Mouse (Mus musculus) heart, embryonic 13.5 days (tissue): ENCODE data around the gene Irf2bpl. TPM values are rescaled to one million over a fixed set of nuclear protein-coding genes. Genes with fewer than 3 reads are reported as not detected.

Experiments
- ATAC-seq: fragments of 200-750 bp; cut with Nextera tagmentation; 2 replicates; pipeline ENCODE4 v1.8.0; 2017; ENCODE audit warnings: moderate TSS enrichment; ENCODE audit not compliant: insufficient number of reproducible peaks, low FRiP score, low TSS enrichment; ENCODE audit errors: extremely low read depth
- H3K27ac ChIP-seq: fragments of 300-500 bp; sonication (generic); replicated peaks from 2 replicates; pipeline ENCODE4 v1.5.1; 2015; ENCODE audit warnings: moderate library complexity, mild to moderate bottlenecking, inconsistent platforms
- H3K27me3 ChIP-seq: fragments of 300-500 bp; sonication (generic); replicated peaks from 2 replicates; pipeline ENCODE4 v1.6.1; 2015; ENCODE audit warnings: mild to moderate bottlenecking, inconsistent platforms
- H3K36me3 ChIP-seq: fragments of 300-500 bp; sonication (generic); 2 replicates; pipeline ENCODE4 v1.6.1; 2015; ENCODE audit warnings: mild to moderate bottlenecking, inconsistent platforms
- H3K4me1 ChIP-seq: fragments of 300-500 bp; sonication (generic); 2 replicates; pipeline ENCODE4 v1.6.1; 2015; ENCODE audit warnings: inconsistent platforms
- H3K4me2 ChIP-seq: fragments of 300-500 bp; sonication (generic); 2 replicates; pipeline ENCODE4 v1.6.1; 2015; ENCODE audit warnings: inconsistent platforms, mild to moderate bottlenecking, moderate library complexity
- H3K4me3 ChIP-seq: fragments of 300-500 bp; sonication (generic); 2 replicates; pipeline ENCODE4 v1.5.1; 2015; ENCODE audit warnings: moderate library complexity, mild to moderate bottlenecking, inconsistent platforms
- H3K9ac ChIP-seq: fragments of 300-500 bp; sonication (generic); 2 replicates; pipeline ENCODE4 v1.6.1; 2015; ENCODE audit warnings: inconsistent platforms, mild to moderate bottlenecking, moderate library complexity
- H3K9me3 ChIP-seq: fragments of 300-500 bp; sonication (generic); 2 replicates; pipeline ENCODE4 v1.6.1; 2016; ENCODE audit warnings: inconsistent platforms
- WGBS: fragments of 180-500 bp; shearing (Covaris S2); methylation state at CpG from one replicate; pipeline ENCODE4 v1.1.7; 2015; ENCODE audit warnings: mixed read lengths; 5-methylcytosine and 5-hydroxymethylcytosine counted together
- polyA plus RNA-seq: library from polyadenylated mRNA; unstranded; fragments of >200 nt; fragmentation: Nextera tagmentation; extraction: Ambion mirVana; gene quantifications from 2 replicates; pipeline ENCODE4 v1.2.1, GENCODE M21; 2015

The Irf2bpl gene
- polyA plus RNA-seq, 1 experiment from 2014 or later = 34.1 TPM

- peak overlapping the region; percentile 86 for H3K9ac ChIP-seq
- 14% methylated on average over 11 of the region's 11 CpGs for WGBS
- H3K27ac ChIP-seq = peak overlapping the region; percentile 100
Observed at GRCm38 (mm10) chr12:86891454-86891785, 6.8 kb upstream of the Irf2bpl start.

GRCm38 (mm10) chr12:86890796-86891301 is 6.3 kb upstream of the Irf2bpl start:
- Histone ChIP-seq H3K36me3 (no peaks in the 10 kb centered on the region), H3K27me3 (no peaks in the 10 kb centered on the region), H3K27ac (peak overlapping the region; percentile 100), H3K4me3 (no peak overlapping the region), H3K4me1 (peaks cover 94% of the 10 kb centered on the region), H3K9ac (peak overlapping the region; percentile 86), H3K4me2 (peak overlapping the region; percentile 83), H3K9me3 (no peaks in the 10 kb centered on the region)
- no peak for ATAC-seq
- WGBS = 31% methylated on average over 8 of the region's 8 CpGs

More at GRCm38 (mm10) chr12:86891454-86891785, 6.8 kb upstream of the Irf2bpl start:
- Histone ChIP-seq H3K27me3 (no peaks in the 10 kb centered on the region), H3K4me1 (peaks cover 94% of the 10 kb centered on the region), H3K4me3 (peak overlapping the region; percentile 55), H3K36me3 (no peaks in the 10 kb centered on the region), H3K4me2 (peak overlapping the region; percentile 83), H3K9me3 (no peaks in the 10 kb centered on the region)
- no peak for ATAC-seq

GRCm38 (mm10) chr12:86890091-86890720 is 5.6 kb upstream of the Irf2bpl start:
- 58% methylated on average over 12 of the region's 12 CpGs for WGBS
- peak overlapping the region; percentile 86 for H3K9ac ChIP-seq
- H3K27me3 ChIP-seq = no peaks in the 10 kb centered on the region
- H3K36me3 ChIP-seq = no peaks in the 10 kb centered on the region
- no peaks in the 10 kb centered on the region for H3K9me3 ChIP-seq
- peak overlapping the region; percentile 100 for H3K27ac ChIP-seq
- peak overlapping the region; percentile 75; the same call in 1 of the 2 replicates for H3K4me2 ChIP-seq
- no peak overlapping the region for H3K4me3 ChIP-seq
- H3K4me1 ChIP-seq = peaks cover 94% of the 10 kb centered on the region
- ATAC-seq = no peak

DNA sequence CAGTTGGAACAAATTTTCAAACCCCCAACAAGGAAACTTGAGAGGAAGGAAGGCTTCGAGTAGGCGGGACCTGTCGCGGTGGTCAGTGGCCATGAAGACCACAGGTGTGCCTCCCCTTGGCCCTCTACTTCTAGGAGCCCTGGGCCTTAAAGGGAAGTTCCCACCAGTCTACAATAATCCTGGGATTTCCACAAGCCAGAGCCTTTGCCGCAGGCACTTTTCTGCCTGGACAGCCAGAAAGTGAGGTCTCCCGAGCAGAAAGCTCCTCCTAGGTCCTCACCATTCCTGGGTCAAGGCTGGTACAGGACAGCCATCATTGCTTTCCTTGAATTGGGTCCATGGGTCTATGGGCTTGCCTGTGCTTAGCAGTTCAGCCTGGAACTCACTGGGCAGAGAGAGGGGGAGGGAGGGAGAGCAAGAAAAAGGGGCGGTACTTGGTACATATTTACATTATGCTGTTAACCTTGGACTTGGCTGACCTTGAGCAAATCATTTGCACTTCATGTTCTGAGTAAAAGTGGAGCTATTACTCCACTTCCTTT is 4.6 kb upstream of the Irf2bpl start:
- Histone ChIP-seq H3K4me2 (peak overlapping the region; percentile 75), H3K36me3 (no peaks in the 10 kb centered on the region), H3K9ac (peak overlapping the region; percentile 85), H3K4me1 (peaks cover 91% of the 10 kb centered on the region), H3K27ac (peak overlapping the region; percentile 100), H3K27me3 (no peaks in the 10 kb centered on the region), H3K9me3 (no peaks in the 10 kb centered on the region), H3K4me3 (peak overlapping the region; percentile 47)
- no peak for ATAC-seq
- WGBS = 13% methylated on average over 7 of the region's 7 CpGs

GRCm38 (mm10) chr12:86888130-86889069 is 3.8 kb upstream of the Irf2bpl start:
- Histone ChIP-seq H3K4me2 (peak overlapping the region; percentile 75), H3K4me1 (peaks cover 84% of the 10 kb centered on the region), H3K27me3 (no peaks in the 10 kb centered on the region), H3K27ac (peak overlapping the region; percentile 100), H3K36me3 (no peaks in the 10 kb centered on the region), H3K9ac (peak overlapping the region; percentile 85), H3K4me3 (peak overlapping the region; percentile 47), H3K9me3 (no peaks in the 10 kb centered on the region)
- 2% methylated on average over 47 of the region's 47 CpGs for WGBS
- ATAC-seq = no peak; the same call in 1 of the 2 replicates

- no peak for ATAC-seq
- Histone ChIP-seq H3K27me3 (no peaks in the 10 kb centered on the region), H3K36me3 (no peaks in the 10 kb centered on the region), H3K9me3 (no peaks in the 10 kb centered on the region), H3K4me2 (peak overlapping the region; percentile 75), H3K9ac (peak overlapping the region; percentile 85), H3K27ac (peak overlapping the region; percentile 100), H3K4me1 (peaks cover 75% of the 10 kb centered on the region), H3K4me3 (peak overlapping the region; percentile 47)
- 39% methylated on average over 14 of the region's 14 CpGs for WGBS
Observed at GRCm38 (mm10) chr12:86887381-86888129, 3.0 kb upstream of the Irf2bpl start.

GRCm38 (mm10) chr12:86886446-86886965 is 1.9 kb upstream of the Irf2bpl start:
- H3K27me3 ChIP-seq = no peaks in the 10 kb centered on the region
- H3K4me2 ChIP-seq = no peak overlapping the region
- no peak for ATAC-seq
- no peak overlapping the region for H3K4me3 ChIP-seq
- no peaks in the 10 kb centered on the region for H3K9me3 ChIP-seq
- WGBS = 65% methylated on average over 7 of the region's 7 CpGs
- peaks cover 69% of the 10 kb centered on the region for H3K4me1 ChIP-seq
- H3K9ac ChIP-seq = peak overlapping the region; percentile 15; the same call in 1 of the 2 replicates
- peak overlapping the region; percentile 100 for H3K27ac ChIP-seq
- H3K36me3 ChIP-seq = peaks cover 9% of the 10 kb centered on the region

DNA sequence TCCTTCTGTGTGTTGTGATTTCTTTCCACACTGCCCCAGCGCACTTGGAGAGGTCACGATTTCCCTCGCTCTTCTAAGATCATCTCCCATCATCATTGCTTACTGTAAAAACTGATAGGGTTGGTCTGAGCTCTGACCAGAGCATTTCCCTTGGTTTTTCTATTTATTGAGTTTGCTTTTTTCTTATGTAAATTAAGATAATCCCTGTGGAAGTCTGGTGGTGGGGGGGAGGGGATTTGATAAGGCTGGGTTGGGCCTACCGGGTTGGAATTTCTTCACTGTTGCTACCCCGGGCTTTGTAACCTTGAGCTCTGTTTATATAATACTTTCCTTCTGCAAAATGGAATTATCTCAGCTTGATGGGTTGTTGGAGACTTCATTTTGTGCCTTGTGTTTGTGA is 1.1 kb upstream of the Irf2bpl start:
- Histone ChIP-seq H3K4me2 (peak overlapping the region; percentile 95), H3K27ac (peak overlapping the region; percentile 100), H3K4me3 (peak overlapping the region; percentile 90), H3K9me3 (no peaks in the 10 kb centered on the region), H3K36me3 (peaks cover 9% of the 10 kb centered on the region), H3K27me3 (no peaks in the 10 kb centered on the region), H3K4me1 (peaks cover 63% of the 10 kb centered on the region), H3K9ac (peak overlapping the region; percentile 79)
- no peak for ATAC-seq
- WGBS = 26% methylated on average over 5 of the region's 5 CpGs

DNA sequence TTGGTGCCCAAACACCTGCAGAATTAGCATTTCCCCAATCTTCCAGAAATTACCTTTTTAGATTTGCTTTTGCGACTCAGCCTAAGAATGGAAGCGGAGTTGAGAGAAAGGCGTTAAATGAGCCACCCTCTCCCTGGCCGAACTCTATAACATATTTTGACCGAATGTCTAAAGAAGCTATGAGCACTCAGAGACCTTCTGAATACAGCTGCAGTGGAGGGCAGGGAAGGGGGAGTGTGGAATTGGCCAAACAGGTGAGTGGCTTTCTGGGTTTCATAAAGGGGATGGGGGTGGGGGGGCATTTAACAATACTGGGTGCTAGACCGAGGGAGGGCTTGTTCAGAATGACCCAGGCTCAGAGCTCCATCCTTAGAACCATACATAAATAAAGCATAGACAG is 738 bp upstream of the Irf2bpl start:
- Histone ChIP-seq H3K9me3 (no peaks in the 10 kb centered on the region), H3K4me3 (peak overlapping the region; percentile 90), H3K4me2 (peak overlapping the region; percentile 95), H3K4me1 (peaks cover 63% of the 10 kb centered on the region), H3K27me3 (no peaks in the 10 kb centered on the region), H3K27ac (peak overlapping the region; percentile 100), H3K36me3 (peaks cover 13% of the 10 kb centered on the region), H3K9ac (peak overlapping the region; percentile 79)
- WGBS = 12% methylated on average over 6 of the region's 6 CpGs
- no peak for ATAC-seq

- Histone ChIP-seq H3K4me2 (peak overlapping the region; percentile 95), H3K4me1 (peaks cover 63% of the 10 kb centered on the region), H3K27ac (peak overlapping the region; percentile 100), H3K4me3 (peak overlapping the region; percentile 90), H3K36me3 (peaks cover 19% of the 10 kb centered on the region), H3K27me3 (no peaks in the 10 kb centered on the region), H3K9me3 (no peaks in the 10 kb centered on the region), H3K9ac (peak overlapping the region; percentile 100)
- under 1% methylated on average over 83 of the region's 84 CpGs for WGBS
- ATAC-seq = no peak
Observed at GRCm38 (mm10) chr12:86883280-86884196, 1.1 kb downstream of the Irf2bpl start.
